In the genomic region with DNA sequence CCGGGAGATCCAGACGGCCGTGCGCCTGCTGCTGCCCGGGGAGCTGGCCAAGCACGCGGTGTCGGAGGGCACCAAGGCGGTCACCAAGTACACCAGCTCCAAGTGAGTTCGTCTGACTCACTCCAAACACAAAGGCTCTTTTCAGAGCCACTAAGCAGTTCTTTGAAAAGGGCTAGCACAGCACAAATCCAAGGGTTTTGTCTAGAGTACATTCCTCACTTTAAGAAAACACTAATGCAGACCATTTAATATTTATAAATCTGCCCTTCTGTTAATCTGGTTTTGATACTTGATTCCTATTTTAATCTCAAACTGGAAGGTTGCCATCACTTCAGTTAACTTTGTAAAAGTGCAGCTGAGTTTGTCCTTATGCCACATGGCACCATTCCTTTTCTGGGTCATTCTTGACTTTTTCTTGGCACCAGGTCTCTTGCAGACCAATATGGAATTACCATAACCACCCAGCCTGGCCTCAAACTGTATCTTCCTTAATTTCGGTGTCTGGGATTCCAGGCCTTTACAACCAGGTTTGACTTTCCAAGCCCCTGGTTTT, we compare ENCODE assay signal across 8 mouse cellular contexts. TPM values are rescaled to one million over a fixed set of nuclear protein-coding genes. Genes with fewer than 3 reads are reported as not detected.
DNase-seq lines count a peak whose midpoint lies in the region; ATAC-seq and TF ChIP-seq lines count a peak whose summit lies in the region.

No protein-coding gene starts in this region.

- H3K27ac ChIP-seq in embryonic facial prominence, embryonic 13.5 days: peak overlapping the region; percentile 92
- H3K27ac ChIP-seq in limb, embryonic 12.5 days: peak overlapping the region; percentile 94
- peak overlapping the region; percentile 75; the same call in 1 of the 2 replicates for H3K27ac ChIP-seq in small intestine, adult 2 months (ENCODE audit: insufficient read depth, low read depth, low read length)

- H3K9me3 ChIP-seq in erythroblast, embryonic 14.5 days (ENCODE audit: control insufficient read depth, low read length): no peaks in the 10 kb centered on the region
- H3K9me3 ChIP-seq in embryonic facial prominence, embryonic 13.5 days: no peaks in the 10 kb centered on the region
- H3K9me3 ChIP-seq in limb, embryonic 12.5 days: no peaks in the 10 kb centered on the region

- no peak for TF ChIP-seq POLR2A in small intestine, adult 2 months (IDR thresholded peaks at IDR 0.05; ENCODE audit: low read depth, low read length)

- no peak for TF ChIP-seq CTCF in small intestine, adult 2 months (IDR thresholded peaks at IDR 0.05; ENCODE audit: extremely low read depth, insufficient read length, insufficient replicate concordance, low read depth, low read length)

- no peak for ATAC-seq in erythroblast, adult 5-6 weeks (replicated peaks; ENCODE audit: low FRiP score, poor library complexity, severe bottlenecking)
- ATAC-seq in embryonic facial prominence, embryonic 13.5 days (ENCODE audit: insufficient number of reproducible peaks, insufficient read depth, low FRiP score, low TSS enrichment, low read depth): no peak
- no peak for ATAC-seq in limb, embryonic 12.5 days (ENCODE audit: insufficient number of reproducible peaks, insufficient read depth, low FRiP score, low TSS enrichment, low read depth)

- H3K4me1 ChIP-seq in erythroblast, embryonic 14.5 days (ENCODE audit: control insufficient read depth): peaks cover 52% of the 10 kb centered on the region
- H3K4me1 ChIP-seq in embryonic facial prominence, embryonic 13.5 days: peaks cover 31% of the 10 kb centered on the region
- H3K4me1 ChIP-seq in limb, embryonic 12.5 days (replicated peaks): peaks cover 23% of the 10 kb centered on the region
- peaks cover 5% of the 10 kb centered on the region; the same call in 1 of the 2 replicates for H3K4me1 ChIP-seq in small intestine, adult 2 months (ENCODE audit: control insufficient read depth, insufficient read depth, insufficient read length, low read length)

- DNase-seq in 416B (ENCODE audit: low read depth): peak; percentile 86
- no peak for DNase-seq in spleen, postnatal 36 days (ENCODE audit: low spot score in 2 of 2)
- no peak for DNase-seq in right cerebral cortex, adult 18-20 months

- H3K9ac ChIP-seq in embryonic facial prominence, embryonic 13.5 days: peak overlapping the region; percentile 72
- peak overlapping the region; percentile 65 for H3K9ac ChIP-seq in limb, embryonic 12.5 days (replicated peaks)

- peak overlapping the region; percentile 64 for H3K4me2 ChIP-seq in embryonic facial prominence, embryonic 13.5 days
- H3K4me2 ChIP-seq in limb, embryonic 12.5 days: peak overlapping the region; percentile 61

- H3K27me3 ChIP-seq in erythroblast, embryonic 14.5 days (ENCODE audit: control insufficient read depth): no peaks in the 10 kb centered on the region
- no peaks in the 10 kb centered on the region for H3K27me3 ChIP-seq in embryonic facial prominence, embryonic 13.5 days
- no peaks in the 10 kb centered on the region for H3K27me3 ChIP-seq in limb, embryonic 12.5 days
- H3K27me3 ChIP-seq in small intestine, adult 2 months (ENCODE audit: control insufficient read depth, insufficient read depth, low read length): no peaks in the 10 kb centered on the region

- 2% methylated on average over 11 of the region's 11 CpGs for WGBS in embryonic facial prominence, embryonic 13.5 days
- WGBS in limb, embryonic 12.5 days: 3% methylated on average over 11 of the region's 11 CpGs
- WGBS in small intestine, adult 2 months: 5% methylated on average over 11 of the region's 11 CpGs

- peak overlapping the region; percentile 69 for H3K4me3 ChIP-seq in erythroblast, embryonic 14.5 days (replicated peaks)
- peak overlapping the region; percentile 45 for H3K4me3 ChIP-seq in embryonic facial prominence, embryonic 13.5 days
- peak overlapping the region; percentile 41 for H3K4me3 ChIP-seq in limb, embryonic 12.5 days (replicated peaks)
- H3K4me3 ChIP-seq in small intestine, adult 2 months (ENCODE audit: low read depth, low read length): peak overlapping the region; percentile 69

- H3K36me3 ChIP-seq in erythroblast, embryonic 14.5 days (ENCODE audit: control insufficient read depth): no peaks in the 10 kb centered on the region; the same call in 1 of the 2 replicates
- no peaks in the 10 kb centered on the region for H3K36me3 ChIP-seq in embryonic facial prominence, embryonic 13.5 days
- H3K36me3 ChIP-seq in limb, embryonic 12.5 days: no peaks in the 10 kb centered on the region
- H3K36me3 ChIP-seq in small intestine, adult 2 months (ENCODE audit: control insufficient read depth, insufficient read depth, low read length): no peaks in the 10 kb centered on the region

RNA-seq across cellular contexts. Expression of a gene that starts 0.6 kb away (rescaled TPM):
- 1.8 and 3.9 TPM in 2 replicates for polyA plus RNA-seq in erythroblast, embryonic 14.5 days (2012)
- 65.8 and 82.8 TPM in 2 replicates for total RNA-seq in erythroblast, adult 5-6 weeks (2015; ENCODE audit: low replicate concordance)
- total RNA-seq in erythroblast, adult 5-6 weeks (2017; ENCODE audit: low replicate concordance): 254 and 277 TPM in 2 replicates
- polyA plus RNA-seq in embryonic facial prominence, embryonic 13.5 days (2015; fragmentation: Nextera tagmentation; extraction: Ambion mirVana): 4.2 and 7.3 TPM in 2 replicates
- 8.4 and 8.9 TPM in 2 replicates for polyA plus RNA-seq in limb, embryonic 12.5 days (2016; fragmentation: Nextera tagmentation; extraction: Ambion mirVana)
- polyA plus RNA-seq in small intestine, adult 2 months (2012; rRNA removed): 4.7 and 7.1 TPM in 2 replicates

RNA-seq across cellular contexts. Expression of a gene that starts 5.0 kb away (rescaled TPM):
- polyA plus RNA-seq in erythroblast, embryonic 14.5 days (2012): 27.8 and 67.4 TPM in 2 replicates
- total RNA-seq in erythroblast, adult 5-6 weeks (2015; ENCODE audit: low replicate concordance): 16.7 TPM in 1 of 2 replicates, not detected in the other
- 69.1 and 159 TPM in 2 replicates for total RNA-seq in erythroblast, adult 5-6 weeks (2017; ENCODE audit: low replicate concordance)
- 10.0 and 21.3 TPM in 2 replicates for polyA plus RNA-seq in embryonic facial prominence, embryonic 13.5 days (2015; fragmentation: Nextera tagmentation; extraction: Ambion mirVana)
- polyA plus RNA-seq in limb, embryonic 12.5 days (2016; fragmentation: Nextera tagmentation; extraction: Ambion mirVana): 16.0 and 36.8 TPM in 2 replicates
- polyA plus RNA-seq in small intestine, adult 2 months (2012; rRNA removed): 79.4 and 100 TPM in 2 replicates

RNA-seq across cellular contexts. Expression of a gene that starts 6.2 kb away (rescaled TPM):
- polyA plus RNA-seq in erythroblast, embryonic 14.5 days (2012): 28.0 and 37.9 TPM in 2 replicates
- 6.1 TPM in 1 of 2 replicates, not detected in the other for total RNA-seq in erythroblast, adult 5-6 weeks (2015; ENCODE audit: low replicate concordance)
- 1,027 and 1,342 TPM in 2 replicates for total RNA-seq in erythroblast, adult 5-6 weeks (2017; ENCODE audit: low replicate concordance)
- polyA plus RNA-seq in embryonic facial prominence, embryonic 13.5 days (2015; fragmentation: Nextera tagmentation; extraction: Ambion mirVana): 48.1 and 52.2 TPM in 2 replicates
- polyA plus RNA-seq in limb, embryonic 12.5 days (2016; fragmentation: Nextera tagmentation; extraction: Ambion mirVana): 55.1 and 62.4 TPM in 2 replicates
- 66.1 and 104 TPM in 2 replicates for polyA plus RNA-seq in small intestine, adult 2 months (2012; rRNA removed)

RNA-seq across cellular contexts. Expression of a gene that starts 6.5 kb away (rescaled TPM):
- 2.0 and 7.9 TPM in 2 replicates for polyA plus RNA-seq in erythroblast, embryonic 14.5 days (2012)
- total RNA-seq in erythroblast, adult 5-6 weeks (2015; ENCODE audit: low replicate concordance): 91.5 and 110 TPM in 2 replicates
- total RNA-seq in erythroblast, adult 5-6 weeks (2017; ENCODE audit: low replicate concordance): 213 and 268 TPM in 2 replicates
- polyA plus RNA-seq in embryonic facial prominence, embryonic 13.5 days (2015; fragmentation: Nextera tagmentation; extraction: Ambion mirVana): 2.1 and 5.2 TPM in 2 replicates
- 4.6 and 6.2 TPM in 2 replicates for polyA plus RNA-seq in limb, embryonic 12.5 days (2016; fragmentation: Nextera tagmentation; extraction: Ambion mirVana)
- 10.7 and 15.7 TPM in 2 replicates for polyA plus RNA-seq in small intestine, adult 2 months (2012; rRNA removed)

RNA-seq across cellular contexts. Expression of a gene that starts 12.4 kb away (rescaled TPM):
- polyA plus RNA-seq in erythroblast, embryonic 14.5 days (2012): 1.3 and 2.7 TPM in 2 replicates
- total RNA-seq in erythroblast, adult 5-6 weeks (2015; ENCODE audit: low replicate concordance): not detected in 2 replicates
- 148 and 152 TPM in 2 replicates for total RNA-seq in erythroblast, adult 5-6 weeks (2017; ENCODE audit: low replicate concordance)
- polyA plus RNA-seq in embryonic facial prominence, embryonic 13.5 days (2015; fragmentation: Nextera tagmentation; extraction: Ambion mirVana): 1.0 and 2.2 TPM in 2 replicates
- 0.88 and 0.99 TPM in 2 replicates for polyA plus RNA-seq in limb, embryonic 12.5 days (2016; fragmentation: Nextera tagmentation; extraction: Ambion mirVana)
- 6.4 and 6.5 TPM in 2 replicates for polyA plus RNA-seq in small intestine, adult 2 months (2012; rRNA removed)
